Mouse (Mus musculus): Measurements from ENCODE around the gene Mrps23.
A peak's percentile ranks its signal among the peaks of the same experiment; 100 is the strongest.
"Not testable (repeated sequence)": the region's sequence is repeated elsewhere in the genome, so short reads cannot be mapped to it uniquely, and the experiment has no call there.

The Mrps23 gene

GRCm38 (mm10) chr11:88173386-88174025 is 30.7 kb upstream of the Mrps23 start:
- no peak for DNase-seq (ENCODE audit: low read depth, low spot score)

GRCm38 (mm10) chr11:88180467-88180958 is 23.7 kb upstream of the Mrps23 start:
- no peak for DNase-seq (ENCODE audit: low read depth, low spot score)

- no peak for DNase-seq (ENCODE audit: low read depth, low spot score)
These were observed 23.1 kb upstream of the Mrps23 start for GRCm38 (mm10) chr11:88180959-88181619.

- DNase-seq (ENCODE audit: low read depth, low spot score): no peak
These were observed 19.5 kb upstream of the Mrps23 start for GRCm38 (mm10) chr11:88184632-88185180.

GRCm38 (mm10) chr11:88186078-88186946 is 17.9 kb upstream of the Mrps23 start:
- DNase-seq (ENCODE audit: low read depth, low spot score): no peak

- DNase-seq (ENCODE audit: low read depth, low spot score): no peak
These were observed 17.3 kb upstream of the Mrps23 start for GRCm38 (mm10) chr11:88186947-88187243.

GRCm38 (mm10) chr11:88187417-88188133 is 16.6 kb upstream of the Mrps23 start:
- peak; percentile 89 for DNase-seq (ENCODE audit: low read depth, low spot score)

GRCm38 (mm10) chr11:88188216-88188615 is 16.0 kb upstream of the Mrps23 start:
- no peak for DNase-seq (ENCODE audit: low read depth, low spot score)

- DNase-seq (ENCODE audit: low read depth, low spot score): no peak
These were observed 15.6 kb upstream of the Mrps23 start for GRCm38 (mm10) chr11:88188635-88189034.

GRCm38 (mm10) chr11:88192595-88192994 is 11.6 kb upstream of the Mrps23 start:
- no peak for DNase-seq (ENCODE audit: low read depth, low spot score)

- no peak for DNase-seq (ENCODE audit: low read depth, low spot score)
These were observed 10.9 kb upstream of the Mrps23 start for GRCm38 (mm10) chr11:88193098-88193823.

- no peak for DNase-seq (ENCODE audit: low read depth, low spot score)
These were observed 10.1 kb upstream of the Mrps23 start for GRCm38 (mm10) chr11:88193824-88194696.

GRCm38 (mm10) chr11:88195699-88196098 is 8.5 kb upstream of the Mrps23 start:
- not testable (repeated sequence) for DNase-seq (ENCODE audit: low read depth, low spot score)

GRCm38 (mm10) chr11:88197153-88197576 is 7.0 kb upstream of the Mrps23 start:
- no peak for DNase-seq (ENCODE audit: low read depth, low spot score)

- no peak for DNase-seq (ENCODE audit: low read depth, low spot score)
These were observed 6.0 kb upstream of the Mrps23 start for GRCm38 (mm10) chr11:88198223-88198622.

GRCm38 (mm10) chr11:88201172-88201571 is 3.0 kb upstream of the Mrps23 start:
- DNase-seq (ENCODE audit: low read depth, low spot score): no peak

- DNase-seq (ENCODE audit: low read depth, low spot score): peak; percentile 75
These were observed 2.1 kb upstream of the Mrps23 start for GRCm38 (mm10) chr11:88202077-88202476.

GRCm38 (mm10) chr11:88204593-88205368 is 593 bp downstream of the Mrps23 start:
- no peak for DNase-seq (ENCODE audit: low read depth, low spot score)

GRCm38 (mm10) chr11:88206576-88206975 is 2.4 kb downstream of the Mrps23 start:
- DNase-seq (ENCODE audit: low read depth, low spot score): not testable (repeated sequence)
